In the genomic region with DNA sequence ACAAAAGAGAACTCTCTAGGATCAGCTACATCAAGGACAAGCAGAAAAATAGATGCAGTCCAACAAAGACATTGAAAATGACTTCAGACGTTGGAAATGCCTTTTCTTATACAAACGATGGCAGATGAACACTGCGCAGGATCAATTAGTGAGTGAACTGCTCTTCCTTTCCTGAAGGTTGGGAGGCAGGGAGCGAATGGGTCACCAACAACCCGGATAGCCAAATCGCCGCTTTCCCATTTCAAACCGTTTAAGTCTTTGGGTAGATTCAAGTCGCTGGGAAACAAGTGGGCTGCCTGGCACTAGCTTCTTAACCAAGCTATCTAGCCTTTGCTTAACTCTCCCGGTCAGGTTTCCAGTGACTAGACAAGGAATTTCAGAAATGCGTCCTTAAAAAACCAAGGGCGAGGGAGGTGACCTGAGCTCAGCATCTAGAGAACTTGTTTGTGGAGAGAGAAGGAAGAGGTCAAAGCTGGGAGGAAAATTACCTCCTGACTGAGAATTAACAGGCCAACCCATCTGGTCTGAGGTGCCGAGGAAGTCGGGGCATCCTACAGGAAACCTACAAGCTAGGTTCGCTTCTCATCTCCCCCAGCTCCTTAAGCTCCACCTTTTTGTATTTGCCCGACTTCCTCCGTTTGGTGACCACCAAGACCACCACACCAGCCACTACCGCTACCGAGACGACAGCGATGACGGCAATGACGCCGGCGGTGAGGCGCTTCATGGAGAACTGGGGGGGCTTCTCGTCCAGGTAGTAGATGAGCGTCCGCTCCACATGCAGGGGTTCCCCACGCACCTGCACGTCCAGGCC, we compare ENCODE assay signal across 8 mouse cellular contexts. TPM values are rescaled to one million over a fixed set of nuclear protein-coding genes. Genes with fewer than 3 reads are reported as not detected.
DNase-seq lines count a peak whose midpoint lies in the region; ATAC-seq lines count a peak whose summit lies in the region.

No protein-coding gene starts in this region.

- 5% methylated on average over 31 of the region's 31 CpGs for WGBS in forebrain, embryonic 12.5 days
- 8% methylated on average over 31 of the region's 31 CpGs for WGBS in limb, embryonic 13.5 days
- WGBS in neural tube, embryonic 14.5 days = 8% methylated on average over 31 of the region's 31 CpGs

- H3K36me3 ChIP-seq in forebrain, embryonic 12.5 days (replicated peaks) = no peaks in the 10 kb centered on the region
- H3K36me3 ChIP-seq in limb, embryonic 13.5 days = no peaks in the 10 kb centered on the region
- no peaks in the 10 kb centered on the region for H3K36me3 ChIP-seq in neural tube, embryonic 14.5 days (ENCODE audit: control insufficient read depth, insufficient read depth, low read length)

- no peak overlapping the region for H3K27ac ChIP-seq in forebrain, embryonic 12.5 days
- H3K27ac ChIP-seq in limb, embryonic 13.5 days = no peak overlapping the region
- H3K27ac ChIP-seq in neural tube, embryonic 14.5 days (ENCODE audit: low read depth, low read length) = no peak overlapping the region

- no peaks in the 10 kb centered on the region for H3K9me3 ChIP-seq in forebrain, embryonic 12.5 days
- H3K9me3 ChIP-seq in limb, embryonic 13.5 days = no peaks in the 10 kb centered on the region
- H3K9me3 ChIP-seq in neural tube, embryonic 14.5 days (ENCODE audit: control insufficient read depth, low read length) = no peaks in the 10 kb centered on the region

- H3K4me1 ChIP-seq in forebrain, embryonic 12.5 days = peaks cover 16% of the 10 kb centered on the region
- H3K4me1 ChIP-seq in limb, embryonic 13.5 days = peaks cover 26% of the 10 kb centered on the region
- H3K4me1 ChIP-seq in neural tube, embryonic 14.5 days (ENCODE audit: control insufficient read depth, insufficient read depth, low read length) = 0 out of 2 replicates have a peak, but pooled peaks cover 3% of the 10 kb centered on the region

- H3K9ac ChIP-seq in forebrain, embryonic 12.5 days = 0 out of 2 replicates have a peak overlapping the region, but pooled peaks have one; percentile 12
- peak overlapping the region; percentile 50 for H3K9ac ChIP-seq in limb, embryonic 13.5 days
- H3K9ac ChIP-seq in neural tube, embryonic 14.5 days (replicated peaks; ENCODE audit: low read depth, low read length) = no peak overlapping the region

- peak; percentile 7 for DNase-seq in lung, adult 18-20 months
- no peak for DNase-seq in lung, postnatal 10 days
- DNase-seq in left cerebral cortex, postnatal 14 days (ENCODE audit: low spot score in 2 of 2) = no peak
- DNase-seq in cerebellum, adult 9-10 months = no peak
- no peak for DNase-seq in layer of hippocampus, adult 9-11 months

- peak overlapping the region; percentile 80 for H3K4me2 ChIP-seq in forebrain, embryonic 12.5 days
- peak overlapping the region; percentile 73 for H3K4me2 ChIP-seq in limb, embryonic 13.5 days (replicated peaks)
- peak overlapping the region; percentile 70 for H3K4me2 ChIP-seq in neural tube, embryonic 14.5 days (ENCODE audit: low read depth, low read length)

- intact Hi-C loops in left cerebral cortex, postnatal 14 days (cut with DNase I) = no loop called here

- ATAC-seq in forebrain, embryonic 12.5 days (ENCODE audit: low FRiP score) = 0 out of 2 replicates have a peak, but pooled peaks have one; percentile 18
- no peak for ATAC-seq in limb, embryonic 13.5 days (ENCODE audit: low FRiP score, low read depth)
- ATAC-seq in neural tube, embryonic 14.5 days (ENCODE audit: low read depth) = no peak; the same call in 1 of the 2 replicates

- H3K27me3 ChIP-seq in forebrain, embryonic 12.5 days = peaks cover 59% of the 10 kb centered on the region
- H3K27me3 ChIP-seq in limb, embryonic 13.5 days = peaks cover 80% of the 10 kb centered on the region
- peaks cover 46% of the 10 kb centered on the region for H3K27me3 ChIP-seq in neural tube, embryonic 14.5 days (ENCODE audit: control insufficient read depth, insufficient read depth, low read length)

- H3K4me3 ChIP-seq in forebrain, embryonic 12.5 days (replicated peaks) = peak overlapping the region; percentile 46
- H3K4me3 ChIP-seq in limb, embryonic 13.5 days = peak overlapping the region; percentile 46
- H3K4me3 ChIP-seq in neural tube, embryonic 14.5 days (ENCODE audit: low read depth, low read length) = peak overlapping the region; percentile 39

RNA-seq across cellular contexts. Expression of gene Tacstd2, which starts 1.2 kb away (rescaled TPM):
- polyA plus RNA-seq in forebrain, embryonic 12.5 days (2016; fragmentation: Nextera tagmentation; extraction: Ambion mirVana) = 1.8 and 4.2 TPM in 2 replicates
- polyA plus RNA-seq in limb, embryonic 13.5 days (2015; fragmentation: Nextera tagmentation; extraction: Ambion mirVana) = 45.5 and 48.4 TPM in 2 replicates
- 0.55 and 0.64 TPM in 2 replicates for polyA plus RNA-seq in neural tube, embryonic 14.5 days (2014; fragmentation: Nextera tagmentation; extraction: Ambion mirVana)
- total RNA-seq in left cerebral cortex, postnatal 14 days (2021) = under 1 TPM in 1 of 2 experiments, not detected in 1; 0.32 TPM

RNA-seq across cellular contexts. Expression of gene Il23r, which starts 42.7 kb away (rescaled TPM):
- not detected in 2 replicates for polyA plus RNA-seq in forebrain, embryonic 12.5 days (2016; fragmentation: Nextera tagmentation; extraction: Ambion mirVana)
- polyA plus RNA-seq in limb, embryonic 13.5 days (2015; fragmentation: Nextera tagmentation; extraction: Ambion mirVana) = not detected in 2 replicates
- not detected in 2 replicates for polyA plus RNA-seq in neural tube, embryonic 14.5 days (2014; fragmentation: Nextera tagmentation; extraction: Ambion mirVana)
- total RNA-seq in left cerebral cortex, postnatal 14 days (2021) = not detected

Comparison
In these comparisons a context has a peak if more than half of its experiments do, and no peak if none do; other contexts are left out.
1. DNase-seq: peak in lung, adult 18-20 months (2 of 2); none in lung, postnatal 10 days (single experiment), left cerebral cortex, postnatal 14 days (0 of 2), cerebellum, adult 9-10 months (single experiment) and layer of hippocampus, adult 9-11 months (single experiment).
2. Peak in every context shown above with its lines, with median percentiles within 50 percentile points of each other: H3K4me2 ChIP-seq and H3K4me3 ChIP-seq.